Mouse (Mus musculus): ENCODE data around the gene Il31ra. TPM values are rescaled to one million over a fixed set of nuclear protein-coding genes. Genes with fewer than 3 reads are reported as not detected.

Il31ra gene
- polyA plus RNA-seq, 1 experiment from 2014 or later: 0.30 TPM

GRCm38 (mm10) chr13:112491636-112492284 lies 102.4 kb downstream of the Il31ra start:
- ATAC-seq: no peak

DNA sequence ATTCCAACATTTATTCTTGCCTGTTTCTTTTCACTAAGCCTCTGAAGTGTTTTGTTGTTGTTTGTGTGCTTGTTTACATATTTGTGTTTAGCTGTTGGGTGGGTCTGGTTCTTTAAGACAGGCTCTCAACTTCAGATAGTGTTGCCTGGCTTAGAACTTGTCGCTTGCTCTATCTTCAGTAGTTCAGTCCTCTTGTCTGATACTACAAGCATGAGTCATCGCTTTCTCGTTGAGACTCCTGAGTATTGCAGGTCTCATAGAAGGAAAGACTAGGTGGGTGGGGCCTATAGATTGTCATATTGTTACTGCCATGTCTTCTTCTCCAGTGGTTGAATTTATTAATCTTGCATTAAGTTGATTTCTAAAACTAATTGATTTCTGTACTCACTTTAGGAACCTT lies 104.1 kb downstream of the Il31ra start:
- Histone ChIP-seq H3K9ac (ENCODE audit: low read length) (no peak overlapping the region), H3K4me3 (ENCODE audit: low read depth, low read length) (no peak overlapping the region), H3K9me3 (replicated peaks; ENCODE audit: control insufficient read depth, low read length) (no peaks in the 10 kb centered on the region), H3K27ac (ENCODE audit: low read depth, low read length) (no peak overlapping the region), H3K36me3 (ENCODE audit: control insufficient read depth, insufficient read depth, low read length) (peaks cover 11% of the 10 kb centered on the region; the same call in 1 of the 2 replicates), H3K4me2 (ENCODE audit: low read length) (no peak overlapping the region), H3K27me3 (replicated peaks; ENCODE audit: control insufficient read depth, insufficient read depth, low read length) (no peaks in the 10 kb centered on the region), H3K4me1 (ENCODE audit: control insufficient read depth, insufficient read depth, low read length) (no peaks in the 10 kb centered on the region)
- ATAC-seq: no peak
- 92% methylated on average over 3 of the region's 3 CpGs for WGBS
- DNase-seq (ENCODE audit: low spot score): no peak

More at GRCm38 (mm10) chr13:112491636-112492284, 102.4 kb downstream of the Il31ra start:
- H3K4me2 ChIP-seq (ENCODE audit: low read length): no peak overlapping the region
- H3K4me3 ChIP-seq (ENCODE audit: low read depth, low read length): no peak overlapping the region
- H3K9me3 ChIP-seq (replicated peaks; ENCODE audit: control insufficient read depth, low read length): no peaks in the 10 kb centered on the region
- no peaks in the 10 kb centered on the region for H3K4me1 ChIP-seq (ENCODE audit: control insufficient read depth, insufficient read depth, low read length)
- H3K27me3 ChIP-seq (replicated peaks; ENCODE audit: control insufficient read depth, insufficient read depth, low read length): no peaks in the 10 kb centered on the region
- no peak overlapping the region for H3K9ac ChIP-seq (ENCODE audit: low read length)
- DNase-seq (ENCODE audit: low spot score): no peak
- H3K36me3 ChIP-seq (ENCODE audit: control insufficient read depth, insufficient read depth, low read length): peaks cover 15% of the 10 kb centered on the region
- no peak overlapping the region for H3K27ac ChIP-seq (ENCODE audit: low read depth, low read length)
- WGBS: 91% methylated on average over 14 of the region's 14 CpGs

- Histone ChIP-seq H3K27me3 (replicated peaks; ENCODE audit: control insufficient read depth, insufficient read depth, low read length) (no peaks in the 10 kb centered on the region), H3K4me3 (ENCODE audit: low read depth, low read length) (no peak overlapping the region), H3K9ac (ENCODE audit: low read length) (no peak overlapping the region), H3K27ac (ENCODE audit: low read depth, low read length) (no peak overlapping the region), H3K4me2 (ENCODE audit: low read length) (no peak overlapping the region), H3K4me1 (ENCODE audit: control insufficient read depth, insufficient read depth, low read length) (no peaks in the 10 kb centered on the region), H3K9me3 (replicated peaks; ENCODE audit: control insufficient read depth, low read length) (no peaks in the 10 kb centered on the region), H3K36me3 (ENCODE audit: control insufficient read depth, insufficient read depth, low read length) (peaks cover 14% of the 10 kb centered on the region)
- ATAC-seq (no peak), DNase-seq (ENCODE audit: low spot score) (no peak)
- 96% methylated on average over 5 of the region's 5 CpGs for WGBS
These were observed 107.5 kb downstream of the Il31ra start for GRCm38 (mm10) chr13:112486676-112487075.

GRCm38 (mm10) chr13:112486236-112486635 lies 107.9 kb downstream of the Il31ra start:
- H3K27ac ChIP-seq (ENCODE audit: low read depth, low read length): no peak overlapping the region
- no peaks in the 10 kb centered on the region for H3K4me1 ChIP-seq (ENCODE audit: control insufficient read depth, insufficient read depth, low read length)
- DNase-seq (ENCODE audit: low spot score): no peak
- 98% methylated on average over 5 of the region's 5 CpGs for WGBS
- H3K27me3 ChIP-seq (replicated peaks; ENCODE audit: control insufficient read depth, insufficient read depth, low read length): no peaks in the 10 kb centered on the region
- ATAC-seq: no peak
- peaks cover 16% of the 10 kb centered on the region for H3K36me3 ChIP-seq (ENCODE audit: control insufficient read depth, insufficient read depth, low read length)
- no peak overlapping the region for H3K4me3 ChIP-seq (ENCODE audit: low read depth, low read length)
- no peak overlapping the region for H3K9ac ChIP-seq (ENCODE audit: low read length)
- H3K9me3 ChIP-seq (replicated peaks; ENCODE audit: control insufficient read depth, low read length): no peaks in the 10 kb centered on the region
- no peak overlapping the region for H3K4me2 ChIP-seq (ENCODE audit: low read length)

DNA sequence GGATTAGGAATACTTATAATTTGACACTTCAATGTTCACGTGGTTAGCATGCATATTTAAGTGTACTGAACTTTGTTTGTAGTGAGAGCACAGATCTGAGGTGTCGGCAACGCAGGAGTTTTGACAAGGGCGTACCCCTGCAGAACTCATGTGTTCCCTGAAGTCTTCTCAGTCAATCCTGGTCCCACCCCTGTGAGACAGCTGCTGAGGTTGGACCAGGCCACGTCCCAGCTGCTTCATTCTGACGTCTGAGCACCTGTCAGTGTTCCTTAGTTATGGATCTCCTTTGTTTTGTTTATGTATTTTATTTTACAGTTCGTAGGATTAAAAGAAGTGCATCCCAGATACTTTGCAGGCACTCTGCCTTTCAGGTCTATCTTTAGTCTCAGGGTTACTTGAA lies 111.1 kb downstream of the Il31ra start:
- 88% methylated on average over 7 of the region's 7 CpGs for WGBS
- H3K9ac ChIP-seq (ENCODE audit: low read length): no peak overlapping the region

DNA sequence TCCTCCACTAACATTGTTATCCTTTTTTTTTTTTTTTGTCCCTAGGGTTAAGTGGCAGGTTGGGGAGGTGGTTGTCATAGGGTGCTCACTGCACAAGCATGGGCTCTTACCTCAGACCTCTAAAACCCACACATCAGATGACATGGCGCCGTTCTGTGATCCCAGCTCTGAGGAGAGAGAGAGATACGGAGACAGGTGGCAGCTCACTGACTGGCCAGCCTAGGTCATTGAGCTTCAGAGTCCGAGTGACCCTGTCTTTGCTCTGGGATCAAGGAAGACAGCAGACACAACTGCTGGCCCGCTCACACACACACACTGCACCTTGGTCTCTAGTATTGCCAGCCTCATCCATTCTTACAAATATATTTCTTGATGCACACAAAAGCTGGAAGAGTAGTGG lies 111.6 kb downstream of the Il31ra start:
- DNase-seq (ENCODE audit: low spot score): no peak
- no peaks in the 10 kb centered on the region for H3K4me1 ChIP-seq (ENCODE audit: control insufficient read depth, insufficient read depth, low read length)
- 93% methylated on average over 5 of the region's 5 CpGs for WGBS

More for the DNA sequence above, 111.1 kb downstream of the Il31ra start:
- Histone ChIP-seq H3K9me3 (replicated peaks; ENCODE audit: control insufficient read depth, low read length) (no peaks in the 10 kb centered on the region), H3K4me2 (ENCODE audit: low read length) (no peak overlapping the region), H3K27ac (ENCODE audit: low read depth, low read length) (no peak overlapping the region), H3K4me1 (ENCODE audit: control insufficient read depth, insufficient read depth, low read length) (no peaks in the 10 kb centered on the region), H3K27me3 (replicated peaks; ENCODE audit: control insufficient read depth, insufficient read depth, low read length) (no peaks in the 10 kb centered on the region), H3K4me3 (ENCODE audit: low read depth, low read length) (no peak overlapping the region), H3K36me3 (ENCODE audit: control insufficient read depth, insufficient read depth, low read length) (peaks cover 27% of the 10 kb centered on the region)
- no peak for ATAC-seq
- no peak for DNase-seq (ENCODE audit: low spot score)

GRCm38 (mm10) chr13:112479926-112480325 lies 114.2 kb downstream of the Il31ra start:
- DNase-seq (ENCODE audit: low spot score): no peak
- no peak for ATAC-seq
- Histone ChIP-seq H3K27ac (ENCODE audit: low read depth, low read length) (no peak overlapping the region), H3K4me3 (ENCODE audit: low read depth, low read length) (no peak overlapping the region), H3K36me3 (ENCODE audit: control insufficient read depth, insufficient read depth, low read length) (peaks cover 27% of the 10 kb centered on the region), H3K4me1 (ENCODE audit: control insufficient read depth, insufficient read depth, low read length) (no peaks in the 10 kb centered on the region), H3K27me3 (replicated peaks; ENCODE audit: control insufficient read depth, insufficient read depth, low read length) (no peaks in the 10 kb centered on the region), H3K9me3 (replicated peaks; ENCODE audit: control insufficient read depth, low read length) (no peaks in the 10 kb centered on the region), H3K4me2 (ENCODE audit: low read length) (no peak overlapping the region), H3K9ac (ENCODE audit: low read length) (no peak overlapping the region)
- 92% methylated on average over 15 of the region's 15 CpGs for WGBS

More for the DNA sequence above, 111.6 kb downstream of the Il31ra start:
- Histone ChIP-seq H3K4me2 (ENCODE audit: low read length) (no peak overlapping the region), H3K27ac (ENCODE audit: low read depth, low read length) (no peak overlapping the region), H3K9ac (ENCODE audit: low read length) (no peak overlapping the region), H3K27me3 (replicated peaks; ENCODE audit: control insufficient read depth, insufficient read depth, low read length) (no peaks in the 10 kb centered on the region), H3K9me3 (replicated peaks; ENCODE audit: control insufficient read depth, low read length) (no peaks in the 10 kb centered on the region), H3K4me3 (ENCODE audit: low read depth, low read length) (no peak overlapping the region), H3K36me3 (ENCODE audit: control insufficient read depth, insufficient read depth, low read length) (peaks cover 27% of the 10 kb centered on the region)
- ATAC-seq: no peak

GRCm38 (mm10) chr13:112479032-112479431 lies 115.1 kb downstream of the Il31ra start:
- no peaks in the 10 kb centered on the region for H3K9me3 ChIP-seq (replicated peaks; ENCODE audit: control insufficient read depth, low read length)
- H3K9ac ChIP-seq (ENCODE audit: low read length): no peak overlapping the region
- H3K36me3 ChIP-seq (ENCODE audit: control insufficient read depth, insufficient read depth, low read length): peaks cover 27% of the 10 kb centered on the region
- WGBS: 92% methylated on average over 7 of the region's 7 CpGs
- no peaks in the 10 kb centered on the region for H3K4me1 ChIP-seq (ENCODE audit: control insufficient read depth, insufficient read depth, low read length)
- DNase-seq (ENCODE audit: low spot score) (no peak), ATAC-seq (no peak)
- no peak overlapping the region for H3K4me3 ChIP-seq (ENCODE audit: low read depth, low read length)
- H3K27me3 ChIP-seq (replicated peaks; ENCODE audit: control insufficient read depth, insufficient read depth, low read length): no peaks in the 10 kb centered on the region
- H3K4me2 ChIP-seq (ENCODE audit: low read length): no peak overlapping the region
- no peak overlapping the region for H3K27ac ChIP-seq (ENCODE audit: low read depth, low read length)

Data from forebrain, embryonic 14.5 days (tissue).